Mouse (Mus musculus) ovary, postnatal 10 days (tissue): ENCODE data around the gene Slc38a7.
"Not testable (repeated sequence)": the region's sequence is repeated elsewhere in the genome, so short reads cannot be mapped to it uniquely, and the experiment has no call there.

ENCODE experiments used
- DNase-seq: peaks from one replicate; pipeline ENCODE4 v3.0.0; 2022; ENCODE audit warnings: low spot score

Gene Slc38a7

GRCm38 (mm10) chr8:95807861-95808260 is 45.5 kb downstream of the Slc38a7 start:
- peak; percentile 70 for DNase-seq

DNA sequence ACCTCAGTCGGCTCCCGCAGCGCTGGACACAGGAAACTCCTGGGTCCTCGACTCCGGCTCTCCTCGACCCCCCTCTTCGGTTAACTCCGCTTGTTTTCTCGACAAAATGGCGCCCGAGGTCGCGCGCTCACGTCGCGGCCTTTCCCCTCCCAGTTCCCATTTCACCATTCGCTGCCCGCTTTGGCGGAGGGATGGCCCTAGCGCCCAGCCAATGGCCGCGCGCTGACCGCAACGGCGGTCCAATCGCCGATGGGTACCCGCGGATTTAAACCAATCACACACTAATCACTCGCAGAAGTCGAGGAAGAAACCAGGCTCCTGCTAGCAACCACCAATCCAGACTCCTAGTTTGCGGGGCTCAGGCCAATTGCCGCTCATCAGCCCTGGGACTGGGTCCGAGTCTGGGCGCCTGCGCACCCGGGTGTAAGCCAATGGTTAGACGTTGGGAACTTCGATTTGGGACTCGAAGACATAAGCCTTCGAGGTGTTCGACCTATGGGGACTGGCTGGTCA is 46.0 kb downstream of the Slc38a7 start, which contains the start of gene Cnot1:
TSS of gene Cnot1 (minus strand) at position 134 of the 513 bp plus-strand sequence.
- peak; percentile 96 for DNase-seq

- DNase-seq, result peak; percentile 8
Measured at GRCm38 (mm10) chr8:95806461-95807191, 46.7 kb downstream of the Slc38a7 start.

GRCm38 (mm10) chr8:95805482-95805881 is 47.9 kb downstream of the Slc38a7 start:
- DNase-seq, result no peak

- no peak for DNase-seq
Measured at GRCm38 (mm10) chr8:95802231-95802630, 51.1 kb downstream of the Slc38a7 start.

GRCm38 (mm10) chr8:95801476-95802064 is 51.8 kb downstream of the Slc38a7 start:
- no peak for DNase-seq

- no peak for DNase-seq
Measured at GRCm38 (mm10) chr8:95800353-95800752, 53.0 kb downstream of the Slc38a7 start.

DNA sequence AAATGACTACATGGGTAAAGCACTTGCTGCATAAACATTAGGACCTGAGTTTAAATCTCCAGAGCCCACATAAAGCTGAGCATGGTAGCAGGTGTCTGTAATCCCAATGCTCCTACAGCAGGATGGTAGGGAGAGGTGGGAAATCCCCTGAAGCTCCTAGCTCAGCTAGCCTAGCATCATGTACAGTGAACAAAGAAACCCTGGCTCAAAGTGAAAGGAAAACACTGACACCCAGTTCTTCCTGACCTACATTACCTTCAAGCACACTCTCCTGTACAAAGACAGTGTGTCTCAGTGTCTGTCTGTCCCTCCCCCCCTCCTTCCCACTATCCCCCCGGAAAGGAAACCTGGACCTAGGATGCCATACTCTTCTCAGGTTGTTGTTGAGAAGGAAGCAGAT is 53.4 kb downstream of the Slc38a7 start:
- no peak for DNase-seq

- no peak for DNase-seq
Measured at GRCm38 (mm10) chr8:95799117-95799516, 54.2 kb downstream of the Slc38a7 start.

DNA sequence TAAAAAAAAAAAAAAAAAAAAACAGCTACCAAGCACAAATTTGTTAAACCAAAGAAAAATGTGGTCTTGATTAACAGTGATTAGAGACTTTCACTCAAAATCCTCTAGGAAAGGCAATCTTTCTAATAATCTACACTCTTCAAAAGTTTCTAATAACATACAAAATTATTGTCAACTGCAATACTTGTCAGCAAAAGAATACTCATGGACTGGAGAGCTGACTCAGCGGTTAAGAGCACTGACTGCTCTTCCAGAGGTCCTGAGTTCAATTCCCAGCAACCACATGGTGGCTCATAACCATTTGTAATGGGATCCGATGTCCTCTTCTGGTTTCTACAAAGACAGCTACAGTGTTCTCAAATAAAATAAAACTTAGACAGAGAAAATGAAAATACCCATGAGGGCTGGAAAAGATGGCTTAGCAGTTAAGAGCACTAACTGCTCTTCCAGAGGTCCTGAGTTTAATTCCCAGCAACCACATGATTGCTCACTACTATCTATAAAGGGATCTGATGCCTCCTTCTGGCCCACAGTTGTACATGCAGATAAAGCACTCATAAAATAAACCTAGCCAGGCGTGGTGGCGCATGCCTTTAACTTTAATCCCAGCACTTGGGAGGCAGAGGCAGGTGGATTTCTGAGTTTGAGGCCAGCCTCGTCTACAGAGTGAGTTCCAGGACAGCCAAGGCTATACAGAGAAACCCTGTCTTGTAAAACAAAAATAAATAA is 57.8 kb downstream of the Slc38a7 start:
- DNase-seq, result not testable (repeated sequence)
